Mouse (Mus musculus) embryonic facial prominence, embryonic 11.5 days (tissue): ENCODE data around the gene Baz1a. TPM values are rescaled to one million over a fixed set of nuclear protein-coding genes. Genes with fewer than 3 reads are reported as not detected.

Experiments
- ATAC-seq: fragments of 200-750 bp; cut with Nextera tagmentation; replicated peaks from 2 replicates; pipeline ENCODE4 v1.8.0; 2017; ENCODE audit warnings: low read depth; ENCODE audit not compliant: insufficient number of reproducible peaks, low FRiP score, low TSS enrichment
- DNase-seq: peaks from one replicate; pipeline ENCODE4 v3.0.0-alpha.2; 2015; ENCODE audit warnings: low spot score
- H3K27ac ChIP-seq: fragments of 300-500 bp; sonication (generic); replicated peaks from 2 replicates; pipeline ENCODE4 v1.5.1; 2014; ENCODE audit warnings: mild to moderate bottlenecking, low read depth, low read length, control low read depth
- H3K27me3 ChIP-seq: fragments of 300-500 bp; sonication (generic); 2 replicates; pipeline ENCODE4 v1.6.1; 2014; ENCODE audit warnings: mild to moderate bottlenecking, low read length, moderate library complexity, mixed read lengths; ENCODE audit not compliant: control insufficient read depth, insufficient read depth
- H3K36me3 ChIP-seq: fragments of 300-500 bp; sonication (generic); replicated peaks from 2 replicates; pipeline ENCODE4 v1.6.1; 2014; ENCODE audit warnings: low read depth, mild to moderate bottlenecking, low read length, moderate library complexity, mixed read lengths; ENCODE audit not compliant: control insufficient read depth, insufficient read depth
- H3K4me1 ChIP-seq: fragments of 300-500 bp; sonication (generic); 2 replicates; pipeline ENCODE4 v1.6.1; 2014; ENCODE audit warnings: low read length, mixed read lengths; ENCODE audit not compliant: control insufficient read depth, insufficient read depth
- H3K4me2 ChIP-seq: fragments of 300-500 bp; sonication (generic); 2 replicates; pipeline ENCODE4 v1.6.1; 2014; ENCODE audit warnings: low read depth, mild to moderate bottlenecking, control low read depth, low read length, moderate library complexity
- H3K4me3 ChIP-seq: fragments of 300-500 bp; sonication (generic); 2 replicates; pipeline ENCODE4 v1.5.1; 2014; ENCODE audit warnings: low read depth, low read length, control low read depth
- H3K9ac ChIP-seq: fragments of 300-500 bp; sonication (generic); replicated peaks from 2 replicates; pipeline ENCODE4 v1.6.1; 2014; ENCODE audit warnings: mild to moderate bottlenecking, control low read depth, low read length
- H3K9me3 ChIP-seq: fragments of 300-500 bp; sonication (generic); replicated peaks from 2 replicates; pipeline ENCODE4 v1.6.1; 2016; ENCODE audit warnings: mild to moderate bottlenecking, low read length, inconsistent platforms, mixed read lengths; ENCODE audit not compliant: control insufficient read depth
- WGBS: fragments of 180-500 bp; shearing (Covaris S2); extraction: QIAGEN DNeasy Blood & Tissue Kit; methylation state at CpG from one replicate; pipeline ENCODE4 v1.1.7; 2014; 5-methylcytosine and 5-hydroxymethylcytosine counted together
- polyA plus RNA-seq: library from polyadenylated mRNA; unstranded; fragments of >200 nt; fragmentation: Nextera tagmentation; extraction: Ambion mirVana; gene quantifications from 2 replicates; pipeline ENCODE4 v1.2.1, GENCODE M21; 2014

Baz1a gene
- polyA plus RNA-seq, result 30.7 and 35.6 TPM in 2 replicates

DNA sequence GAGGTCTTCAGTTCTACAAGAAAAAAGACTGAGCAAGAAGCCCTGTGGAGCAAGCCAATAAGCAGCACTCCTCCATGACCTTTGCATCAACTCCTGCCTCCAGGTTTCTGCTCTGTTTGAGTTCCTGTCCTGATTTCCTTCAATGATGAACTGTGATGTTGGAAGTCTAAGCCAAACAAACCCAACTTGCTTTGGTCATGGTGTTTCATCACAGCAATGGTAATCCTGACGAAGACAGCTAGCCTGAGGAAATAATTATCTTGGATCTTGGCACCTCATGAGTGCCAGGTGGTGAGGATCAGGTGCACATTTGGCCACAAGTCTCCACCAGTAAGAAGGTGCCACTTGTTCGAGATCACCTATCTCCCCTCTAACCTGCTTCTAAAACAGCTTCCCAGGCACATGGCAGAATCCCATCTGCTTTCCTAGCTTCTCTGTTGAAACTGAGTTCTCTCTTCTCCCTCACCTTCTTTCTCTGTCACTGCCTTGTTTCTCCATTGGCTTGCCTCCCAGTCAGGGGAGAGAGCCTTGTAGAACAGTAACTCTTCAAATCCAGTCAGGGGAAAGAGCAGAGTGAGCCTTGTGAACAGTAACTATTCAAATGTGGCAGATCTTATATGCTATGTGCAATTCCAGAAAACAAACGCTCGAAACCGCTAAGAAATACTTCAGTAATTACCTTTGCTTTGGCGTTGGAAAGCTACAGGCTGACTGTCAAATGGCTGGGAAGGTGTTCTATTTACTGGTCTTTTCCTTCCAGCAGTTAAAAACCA, at the start of gene Baz1a:
Gene Baz1a, minus strand, starts transcription at position 723 of the 773 bp plus-strand sequence.
- H3K27ac ChIP-seq, result no peak within 1 kb of the TSS
- H3K9me3 ChIP-seq, result no peaks in the 10 kb centered on the region
- no peak within 1 kb of the TSS for H3K4me2 ChIP-seq
- 89% methylated on average over 6 of the region's 6 CpGs for WGBS
- ATAC-seq, result no peak
- no peaks in the 10 kb centered on the region for H3K36me3 ChIP-seq
- H3K4me1 ChIP-seq, result no peaks in the 10 kb centered on the region
- H3K4me3 ChIP-seq, result no peak within 1 kb of the TSS
- no peak within 1 kb of the TSS for H3K9ac ChIP-seq
- DNase-seq, result no peak
- H3K27me3 ChIP-seq, result no peaks in the 10 kb centered on the region

DNA sequence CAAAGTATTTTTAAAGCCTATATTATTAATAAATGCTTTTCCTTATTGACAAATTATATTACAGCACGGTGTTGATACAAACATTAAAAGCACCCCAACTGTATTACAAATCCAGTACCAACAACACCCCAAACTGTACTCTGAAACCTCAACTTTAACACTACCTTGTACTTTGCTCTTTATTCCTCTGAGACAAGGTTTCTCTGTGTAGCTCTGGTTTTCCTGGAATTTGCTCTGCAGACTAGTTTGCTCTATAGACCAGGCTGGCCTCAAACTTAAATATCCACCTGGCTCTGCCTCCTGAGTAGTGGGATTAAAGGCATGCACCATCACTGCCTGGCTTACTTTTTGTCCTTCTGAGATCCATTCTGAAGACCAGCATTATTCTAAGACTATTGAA, 48.0 kb upstream of the Baz1a start:
- Histone ChIP-seq H3K9ac (no peak overlapping the region), H3K9me3 (no peaks in the 10 kb centered on the region), H3K4me1 (no peaks in the 10 kb centered on the region), H3K36me3 (no peaks in the 10 kb centered on the region), H3K4me2 (no peak overlapping the region), H3K4me3 (no peak overlapping the region), H3K27ac (no peak overlapping the region), H3K27me3 (no peaks in the 10 kb centered on the region)
- ATAC-seq (no peak), DNase-seq (no peak)
- WGBS, result 86% methylated on average over 1 of the region's 1 CpGs

DNA sequence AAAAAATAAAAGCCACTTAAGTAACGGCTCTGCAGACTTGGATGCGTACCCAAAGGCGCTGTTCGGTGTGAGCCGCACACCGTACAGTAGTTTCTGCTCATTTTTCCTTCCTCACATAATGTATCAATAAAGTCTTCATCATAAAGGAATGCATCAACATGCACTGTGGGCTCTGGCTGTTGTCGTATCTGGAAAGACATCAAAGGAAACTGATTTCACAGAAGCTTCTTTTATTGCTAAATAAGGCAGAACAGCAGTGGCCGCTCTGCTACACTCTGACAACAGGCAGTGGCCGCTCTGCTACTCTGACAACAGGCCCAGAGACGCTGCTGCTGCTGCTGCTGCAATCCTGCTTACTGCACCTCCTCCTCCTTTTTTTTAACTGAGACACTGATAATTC, 46.9 kb upstream of the Baz1a start:
- H3K9ac ChIP-seq, result no peak overlapping the region
- 91% methylated on average over 10 of the region's 10 CpGs for WGBS
- ATAC-seq (no peak), DNase-seq (no peak)
- H3K27ac ChIP-seq, result no peak overlapping the region
- no peaks in the 10 kb centered on the region for H3K36me3 ChIP-seq
- H3K27me3 ChIP-seq, result no peaks in the 10 kb centered on the region
- no peaks in the 10 kb centered on the region for H3K9me3 ChIP-seq
- no peak overlapping the region for H3K4me2 ChIP-seq
- H3K4me3 ChIP-seq, result no peak overlapping the region
- H3K4me1 ChIP-seq, result no peaks in the 10 kb centered on the region

DNA sequence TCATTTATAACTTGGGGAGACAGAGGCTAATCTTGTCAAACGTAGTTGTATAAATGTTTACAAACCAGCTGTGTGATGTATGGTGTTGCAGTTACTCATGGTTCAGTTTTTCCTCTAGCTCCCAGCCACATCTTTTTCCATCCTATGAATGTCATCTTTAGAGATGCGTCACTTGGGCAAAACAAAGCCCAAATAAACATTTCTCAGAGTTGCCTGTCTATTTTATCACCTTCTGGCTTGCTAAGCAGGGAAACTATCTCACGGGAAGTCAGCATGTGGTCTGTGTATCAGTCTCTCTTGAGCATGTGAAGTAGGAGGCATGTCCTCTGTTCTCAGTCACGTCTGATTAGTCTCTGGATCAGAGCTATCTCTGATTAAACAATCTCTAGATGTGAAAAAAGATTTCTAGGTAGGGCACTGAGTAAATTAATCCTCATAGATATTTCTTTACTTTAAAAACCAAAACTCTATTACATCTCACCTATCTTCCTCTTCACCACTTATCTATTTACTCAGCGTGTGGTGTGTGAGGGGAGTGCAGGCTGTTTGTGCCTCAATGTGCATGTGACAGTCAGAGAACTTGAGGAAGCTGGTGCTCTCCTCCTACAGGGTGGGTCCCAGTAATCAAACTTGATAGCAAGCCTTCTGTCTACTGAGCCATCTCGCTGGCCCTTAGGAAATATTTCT, 46.2 kb upstream of the Baz1a start:
- H3K9me3 ChIP-seq, result no peaks in the 10 kb centered on the region
- H3K36me3 ChIP-seq, result no peaks in the 10 kb centered on the region
- H3K27me3 ChIP-seq, result no peaks in the 10 kb centered on the region
- H3K4me2 ChIP-seq, result no peak overlapping the region
- no peak overlapping the region for H3K27ac ChIP-seq
- H3K9ac ChIP-seq, result no peak overlapping the region
- no peak for ATAC-seq
- WGBS, result 86% methylated on average over 6 of the region's 6 CpGs
- H3K4me3 ChIP-seq, result no peak overlapping the region
- no peaks in the 10 kb centered on the region for H3K4me1 ChIP-seq
- DNase-seq, result no peak

DNA sequence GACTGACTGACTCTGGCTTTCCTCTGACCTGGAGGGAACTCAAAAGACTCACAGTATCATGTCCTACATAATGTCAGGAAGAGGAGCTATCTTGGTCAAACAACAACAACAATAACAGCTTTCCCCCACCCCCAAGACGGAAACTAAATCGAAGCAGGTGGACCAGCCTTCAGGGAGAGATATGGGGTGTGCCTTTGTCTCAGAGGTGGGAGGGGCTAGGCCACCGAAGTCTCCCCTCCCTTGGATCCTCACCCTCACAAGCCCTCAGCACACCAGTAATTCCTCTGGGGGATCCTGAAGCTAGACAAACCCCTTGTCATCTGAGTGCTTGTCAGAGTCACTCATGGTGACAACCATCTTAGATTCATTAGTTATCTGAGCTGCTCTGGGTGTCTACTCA, 45.7 kb upstream of the Baz1a start:
- no peak for DNase-seq
- Histone ChIP-seq H3K27me3 (no peaks in the 10 kb centered on the region), H3K4me2 (no peak overlapping the region), H3K27ac (no peak overlapping the region), H3K9me3 (no peaks in the 10 kb centered on the region), H3K36me3 (no peaks in the 10 kb centered on the region), H3K4me3 (no peak overlapping the region), H3K9ac (no peak overlapping the region), H3K4me1 (no peaks in the 10 kb centered on the region)
- no peak for ATAC-seq
- WGBS, result 70% methylated on average over 3 of the region's 3 CpGs

DNA sequence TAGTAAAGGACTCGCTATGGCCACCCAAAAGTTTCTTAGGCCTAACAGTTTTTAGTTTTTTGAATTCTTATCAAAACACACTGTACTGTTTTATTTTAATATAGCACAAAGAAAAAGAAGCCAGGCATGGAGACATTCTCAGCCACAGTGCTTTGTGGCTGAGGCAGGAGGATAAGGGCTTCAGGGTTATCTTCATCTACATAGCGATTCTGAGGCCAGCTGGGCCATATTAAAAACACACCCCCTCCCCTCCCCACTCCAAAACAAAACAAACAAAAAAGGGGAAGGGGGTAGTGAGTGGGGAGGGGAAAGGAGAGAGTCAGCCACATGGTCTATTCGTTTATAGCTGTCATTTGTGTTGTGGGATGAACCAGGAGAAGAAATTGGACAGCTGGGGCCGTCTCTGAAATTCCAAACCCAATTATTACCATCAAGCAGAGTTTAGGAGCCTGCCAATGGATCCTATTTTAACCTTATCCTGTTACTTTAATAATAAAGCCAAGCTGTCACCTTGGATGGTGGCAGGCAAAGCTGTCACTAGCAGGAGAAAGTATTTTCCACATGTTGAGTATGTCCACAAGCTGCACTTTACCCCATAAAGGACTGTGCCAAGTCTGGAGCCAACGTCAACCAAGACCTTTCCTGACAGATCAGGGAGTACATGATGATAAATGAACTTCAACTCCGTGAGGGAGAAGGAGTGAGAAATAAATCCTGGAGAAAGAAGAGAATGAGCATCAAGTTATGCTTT, 44.9 kb upstream of the Baz1a start:
- 66% methylated on average over 6 of the region's 6 CpGs for WGBS
- no peak for ATAC-seq
- Histone ChIP-seq H3K27me3 (no peaks in the 10 kb centered on the region), H3K4me3 (no peak overlapping the region), H3K4me2 (no peak overlapping the region), H3K9me3 (no peaks in the 10 kb centered on the region), H3K9ac (no peak overlapping the region), H3K27ac (no peak overlapping the region), H3K36me3 (no peaks in the 10 kb centered on the region), H3K4me1 (no peaks in the 10 kb centered on the region)
- DNase-seq, result no peak

DNA sequence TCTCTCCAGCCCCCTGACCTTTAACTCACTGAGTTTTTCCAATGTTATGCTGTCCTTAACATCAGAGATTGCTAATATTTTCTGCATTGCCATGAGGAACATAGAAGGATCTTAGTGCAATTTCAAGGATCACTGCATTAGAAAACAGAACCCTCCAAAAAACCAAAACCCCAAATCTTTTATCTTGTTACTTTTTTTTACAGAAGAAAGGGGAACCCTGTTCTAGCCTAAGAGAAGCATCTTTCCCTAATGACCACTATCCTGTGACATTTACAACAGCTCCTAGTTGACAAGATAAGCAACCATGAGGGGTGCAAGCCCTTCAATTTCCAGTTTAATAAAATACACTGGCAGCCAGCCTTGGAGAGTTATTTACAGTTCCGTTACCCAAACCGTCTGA, 42.6 kb upstream of the Baz1a start:
- no peaks in the 10 kb centered on the region for H3K9me3 ChIP-seq
- no peak overlapping the region for H3K4me2 ChIP-seq
- no peaks in the 10 kb centered on the region for H3K36me3 ChIP-seq
- no peak overlapping the region for H3K4me3 ChIP-seq
- H3K27ac ChIP-seq, result no peak overlapping the region
- ATAC-seq, result no peak
- H3K4me1 ChIP-seq, result no peaks in the 10 kb centered on the region
- DNase-seq, result no peak
- WGBS, result 83% methylated on average over 2 of the region's 2 CpGs
- H3K27me3 ChIP-seq, result no peaks in the 10 kb centered on the region
- no peak overlapping the region for H3K9ac ChIP-seq
